Mouse (Mus musculus): ENCODE data around the gene Nudt2. TPM values are rescaled to one million over a fixed set of nuclear protein-coding genes. Genes with fewer than 3 reads are reported as not detected.

Nudt2 gene
- polyA plus RNA-seq, 2 experiments, result 32.6 to 52.8 TPM

DNA sequence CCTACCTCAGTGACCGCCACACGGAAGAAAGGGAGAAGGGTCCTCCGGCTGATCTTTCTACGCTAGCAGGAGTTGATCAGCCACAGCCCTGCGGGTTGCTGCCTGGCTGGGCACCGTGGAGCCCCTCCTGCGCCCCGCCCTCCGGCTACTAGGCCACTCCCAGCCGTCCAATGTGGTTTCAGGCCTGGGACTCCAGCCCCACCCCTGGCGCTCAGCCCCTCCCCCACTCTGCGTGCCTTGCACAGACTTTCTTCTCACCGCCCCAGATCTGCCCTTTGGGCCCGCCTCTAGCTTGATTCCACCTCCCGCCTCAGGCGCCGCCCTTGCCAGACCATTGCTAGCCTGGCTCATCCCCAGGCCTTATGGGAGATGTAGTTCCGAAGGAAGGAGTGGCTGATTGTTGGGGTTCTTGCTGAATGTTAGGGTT, 38.0 kb downstream of the Nudt2 start, which contains the start of gene AI464131:
TSS of gene AI464131 (minus strand) at position 91 of the 427 bp plus-strand sequence.
- peaks cover 44% of the 10 kb centered on the region for H3K27me3 ChIP-seq (ENCODE audit: control insufficient read depth, insufficient read depth, low read length)
- peak within 1 kb of the TSS; percentile 36 for H3K4me3 ChIP-seq (replicated peaks; ENCODE audit: low read length)
- H3K9me3 ChIP-seq (ENCODE audit: control insufficient read depth, low read length), result no peaks in the 10 kb centered on the region
- TF ChIP-seq POLR2A (IDR thresholded peaks at IDR 0.05; ENCODE audit: borderline replicate concordance, extremely low read depth, insufficient read depth, insufficient read length), result no peak
- H3K27ac ChIP-seq (replicated peaks; ENCODE audit: low read depth, low read length), result 0 out of 2 replicates have a peak within 1 kb of the TSS, but pooled peaks have one; percentile 26
- peak within 1 kb of the TSS; percentile 60 for H3K4me2 ChIP-seq (replicated peaks; ENCODE audit: low read depth, low read length, severe bottlenecking)
- DNase-seq (ENCODE audit: low spot score) (peak; percentile 95), ATAC-seq (ENCODE audit: low FRiP score, low read depth) (peak; percentile 90)
- H3K4me1 ChIP-seq (ENCODE audit: control insufficient read depth, insufficient read depth, low read length), result peaks cover 19% of the 10 kb centered on the region
- WGBS, result 6% methylated on average over 17 of the region's 18 CpGs
- H3K9ac ChIP-seq (ENCODE audit: low read depth, low read length, severe bottlenecking), result peak within 1 kb of the TSS; percentile 43
- H3K36me3 ChIP-seq (ENCODE audit: control insufficient read depth, insufficient read depth, low read length), result no peaks in the 10 kb centered on the region

DNA sequence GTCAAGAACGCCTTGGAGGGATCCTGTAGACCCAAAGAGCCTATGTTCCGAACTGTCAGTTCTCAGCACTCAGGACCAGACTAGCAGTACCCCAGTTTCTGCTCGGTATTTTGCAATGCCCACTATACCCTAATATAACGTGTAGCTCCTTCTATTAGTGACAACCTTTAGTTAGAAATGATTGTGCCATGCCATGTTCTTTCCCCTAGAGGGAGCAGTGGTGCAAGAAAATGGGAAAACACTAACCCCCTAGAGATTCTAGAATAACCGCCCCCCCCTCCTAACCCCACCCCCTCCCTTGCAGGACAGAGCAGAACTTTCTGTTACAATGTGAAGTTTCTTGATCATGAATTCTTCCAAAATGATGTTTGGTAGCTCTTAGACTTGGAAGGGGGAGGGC, 39.4 kb downstream of the Nudt2 start:
- H3K4me1 ChIP-seq (ENCODE audit: control insufficient read depth, insufficient read depth, low read length), result peaks cover 13% of the 10 kb centered on the region
- H3K27me3 ChIP-seq (ENCODE audit: control insufficient read depth, insufficient read depth, low read length), result peaks cover 31% of the 10 kb centered on the region
- 72% methylated on average over 5 of the region's 5 CpGs for WGBS
- no peak overlapping the region for H3K4me3 ChIP-seq (replicated peaks; ENCODE audit: low read length)
- H3K36me3 ChIP-seq (ENCODE audit: control insufficient read depth, insufficient read depth, low read length), result no peaks in the 10 kb centered on the region
- H3K27ac ChIP-seq (replicated peaks; ENCODE audit: low read depth, low read length), result no peak overlapping the region
- no peak overlapping the region for H3K9ac ChIP-seq (ENCODE audit: low read depth, low read length, severe bottlenecking)
- TF ChIP-seq POLR2A (IDR thresholded peaks at IDR 0.05; ENCODE audit: borderline replicate concordance, extremely low read depth, insufficient read depth, insufficient read length), result no peak
- no peak for DNase-seq (ENCODE audit: low spot score)
- no peak overlapping the region for H3K4me2 ChIP-seq (replicated peaks; ENCODE audit: low read depth, low read length, severe bottlenecking)
- ATAC-seq (ENCODE audit: low FRiP score, low read depth), result no peak
- no peaks in the 10 kb centered on the region for H3K9me3 ChIP-seq (ENCODE audit: control insufficient read depth, low read length)

DNA sequence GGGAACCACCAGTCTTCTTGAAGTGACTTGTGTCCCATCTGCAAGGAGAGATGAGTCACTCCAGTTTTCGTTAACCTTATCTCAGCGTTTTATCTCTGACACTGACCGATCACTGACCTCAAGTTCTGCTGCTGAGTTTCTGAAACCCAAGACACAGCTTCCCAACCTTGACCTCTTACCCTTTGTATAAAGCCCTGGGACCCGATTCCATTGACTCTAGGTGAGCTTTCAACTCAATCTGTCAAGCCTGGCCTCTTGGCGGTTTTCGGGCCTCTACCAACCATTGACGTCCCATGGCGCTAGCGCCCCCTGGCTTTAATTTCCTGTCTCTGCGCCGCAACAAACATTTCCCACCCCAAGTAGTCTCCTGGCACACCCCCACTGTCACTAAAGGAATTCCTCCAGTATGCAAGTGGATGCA, 40.2 kb downstream of the Nudt2 start:
- H3K9me3 ChIP-seq (ENCODE audit: control insufficient read depth, low read length), result no peaks in the 10 kb centered on the region
- H3K36me3 ChIP-seq (ENCODE audit: control insufficient read depth, insufficient read depth, low read length), result no peaks in the 10 kb centered on the region
- H3K4me2 ChIP-seq (replicated peaks; ENCODE audit: low read depth, low read length, severe bottlenecking), result no peak overlapping the region
- no peak overlapping the region for H3K27ac ChIP-seq (replicated peaks; ENCODE audit: low read depth, low read length)
- ATAC-seq (ENCODE audit: low FRiP score, low read depth) (no peak), DNase-seq (ENCODE audit: low spot score) (no peak)
- WGBS, result 58% methylated on average over 11 of the region's 11 CpGs
- H3K4me3 ChIP-seq (replicated peaks; ENCODE audit: low read length), result no peak overlapping the region
- H3K27me3 ChIP-seq (ENCODE audit: control insufficient read depth, insufficient read depth, low read length), result peaks cover 23% of the 10 kb centered on the region
- no peak overlapping the region for H3K9ac ChIP-seq (ENCODE audit: low read depth, low read length, severe bottlenecking)
- peaks cover 13% of the 10 kb centered on the region for H3K4me1 ChIP-seq (ENCODE audit: control insufficient read depth, insufficient read depth, low read length)
- TF ChIP-seq POLR2A (IDR thresholded peaks at IDR 0.05; ENCODE audit: borderline replicate concordance, extremely low read depth, insufficient read depth, insufficient read length), result no peak

DNA sequence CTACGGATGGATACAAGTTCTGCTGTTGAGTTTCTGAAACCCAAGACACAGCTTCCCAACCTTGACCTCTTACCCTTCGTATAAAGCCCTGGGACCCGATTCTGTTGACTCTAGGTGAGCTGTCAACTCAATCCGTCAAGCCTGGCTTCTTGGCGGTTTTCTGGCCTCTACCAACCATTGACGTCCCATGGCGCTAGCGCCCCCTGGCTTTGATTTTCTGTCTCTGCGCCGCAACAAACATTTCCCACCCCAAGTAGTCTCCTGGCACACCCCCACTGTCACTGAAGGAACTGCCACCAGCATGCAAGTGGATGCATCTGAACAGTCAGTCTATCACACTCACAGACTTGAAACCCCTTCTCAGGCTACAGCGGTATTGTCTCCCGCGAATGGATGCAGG, 41.2 kb downstream of the Nudt2 start:
- no peak for TF ChIP-seq POLR2A (IDR thresholded peaks at IDR 0.05; ENCODE audit: borderline replicate concordance, extremely low read depth, insufficient read depth, insufficient read length)
- Histone ChIP-seq H3K27ac (replicated peaks; ENCODE audit: low read depth, low read length) (no peak overlapping the region), H3K27me3 (ENCODE audit: control insufficient read depth, insufficient read depth, low read length) (peaks cover 13% of the 10 kb centered on the region), H3K4me2 (replicated peaks; ENCODE audit: low read depth, low read length, severe bottlenecking) (peak overlapping the region; percentile 81; the same call in 1 of the 2 replicates), H3K4me3 (replicated peaks; ENCODE audit: low read length) (0 out of 2 replicates have a peak overlapping the region, but pooled peaks have one; percentile 48), H3K9me3 (ENCODE audit: control insufficient read depth, low read length) (no peaks in the 10 kb centered on the region), H3K9ac (ENCODE audit: low read depth, low read length, severe bottlenecking) (no peak overlapping the region), H3K36me3 (ENCODE audit: control insufficient read depth, insufficient read depth, low read length) (no peaks in the 10 kb centered on the region), H3K4me1 (ENCODE audit: control insufficient read depth, insufficient read depth, low read length) (peaks cover 13% of the 10 kb centered on the region)
- ATAC-seq (ENCODE audit: low FRiP score, low read depth), result no peak
- WGBS, result 13% methylated on average over 13 of the region's 13 CpGs
- no peak for DNase-seq (ENCODE audit: low spot score)

DNA sequence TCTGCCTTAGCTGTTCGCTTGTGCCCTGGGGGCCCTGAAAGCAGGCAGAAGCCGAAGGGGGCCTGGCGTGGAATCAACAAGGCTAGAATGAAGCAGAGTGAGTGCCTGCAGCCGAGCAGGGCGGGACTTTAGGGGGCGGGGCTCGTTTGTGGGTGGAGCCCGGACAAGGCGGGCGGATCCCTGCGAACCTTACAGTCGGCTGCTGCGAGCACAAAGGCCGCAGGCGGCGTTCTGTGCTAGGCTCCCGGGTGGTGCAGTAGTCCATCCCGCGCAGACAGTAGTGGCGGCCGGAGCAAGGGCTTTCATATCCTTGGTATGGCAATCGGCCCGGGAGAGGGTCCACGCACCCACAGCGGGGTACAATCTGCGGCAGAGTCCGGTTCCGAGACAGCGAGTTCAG, 42.0 kb downstream of the Nudt2 start:
- Histone ChIP-seq H3K4me1 (ENCODE audit: control insufficient read depth, insufficient read depth, low read length) (peaks cover 13% of the 10 kb centered on the region), H3K36me3 (ENCODE audit: control insufficient read depth, insufficient read depth, low read length) (no peaks in the 10 kb centered on the region), H3K4me3 (replicated peaks; ENCODE audit: low read length) (peak overlapping the region; percentile 48), H3K9ac (ENCODE audit: low read depth, low read length, severe bottlenecking) (peak overlapping the region; percentile 62), H3K9me3 (ENCODE audit: control insufficient read depth, low read length) (no peaks in the 10 kb centered on the region), H3K27ac (replicated peaks; ENCODE audit: low read depth, low read length) (no peak overlapping the region), H3K4me2 (replicated peaks; ENCODE audit: low read depth, low read length, severe bottlenecking) (peak overlapping the region; percentile 81), H3K27me3 (ENCODE audit: control insufficient read depth, insufficient read depth, low read length) (peaks cover 6% of the 10 kb centered on the region; the same call in 1 of the 2 replicates)
- TF ChIP-seq POLR2A (IDR thresholded peaks at IDR 0.05; ENCODE audit: borderline replicate concordance, extremely low read depth, insufficient read depth, insufficient read length), result peak; percentile 70; the same call in 1 of the 2 replicates
- ATAC-seq (ENCODE audit: low FRiP score, low read depth) (peak; percentile 81), DNase-seq (ENCODE audit: low spot score) (peak; percentile 88)
- under 1% methylated on average over 28 of the region's 29 CpGs for WGBS

Measured in limb, embryonic 14.5 days (tissue).